Mouse (Mus musculus) frontal cortex, adult 2 months (tissue): ENCODE results near the gene Cadps2. TPM values are rescaled to one million over a fixed set of nuclear protein-coding genes. Genes with fewer than 3 reads are reported as not detected.

Source experiments
- DNase-seq, 2 experiments: peaks; one replicate each; pipeline ENCODE4 v3.0.0; 2022; ENCODE audit warnings: low spot score in 1 of 2; ENCODE audit errors: extremely low spot score in 1 of 2
- polyA plus RNA-seq: library from polyadenylated mRNA; depleted of rRNA; stranded (reverse); fragments of >200 nt; gene quantifications from 2 replicates; pipeline ENCODE4 v1.2.3, GENCODE M21; 2012

Gene Cadps2
- polyA plus RNA-seq, 1 experiment = 29.4 TPM

GRCm38 (mm10) chr6:23791822-23792221, 47.4 kb downstream of the Cadps2 start:
- no peak for DNase-seq

GRCm38 (mm10) chr6:23777641-23778040, 61.6 kb downstream of the Cadps2 start:
- no peak for DNase-seq

GRCm38 (mm10) chr6:23762204-23762603, 77.0 kb downstream of the Cadps2 start:
- peak in 1 of 2 experiments; percentile 17 for DNase-seq

DNA sequence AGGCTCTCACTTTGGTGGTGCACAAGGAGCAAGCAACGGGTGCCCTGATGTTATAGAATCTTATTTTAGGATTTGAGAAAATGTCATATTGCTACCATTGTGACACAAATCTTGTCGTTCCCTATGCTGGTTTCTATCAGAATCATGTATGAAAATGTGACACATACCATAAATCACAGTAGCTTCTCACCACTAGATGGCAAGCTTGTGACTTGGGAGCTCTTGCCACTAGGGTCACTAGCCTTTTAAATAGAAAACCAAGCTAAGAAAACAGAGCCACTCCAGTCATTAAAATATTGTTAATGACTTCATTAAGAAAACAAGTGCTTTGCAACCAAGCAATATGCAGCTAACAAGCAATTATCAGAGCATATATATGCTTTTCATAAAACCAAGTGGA, 81.0 kb downstream of the Cadps2 start:
- no peak for DNase-seq

GRCm38 (mm10) chr6:23748823-23749222, 90.4 kb downstream of the Cadps2 start:
- DNase-seq = no peak

DNA sequence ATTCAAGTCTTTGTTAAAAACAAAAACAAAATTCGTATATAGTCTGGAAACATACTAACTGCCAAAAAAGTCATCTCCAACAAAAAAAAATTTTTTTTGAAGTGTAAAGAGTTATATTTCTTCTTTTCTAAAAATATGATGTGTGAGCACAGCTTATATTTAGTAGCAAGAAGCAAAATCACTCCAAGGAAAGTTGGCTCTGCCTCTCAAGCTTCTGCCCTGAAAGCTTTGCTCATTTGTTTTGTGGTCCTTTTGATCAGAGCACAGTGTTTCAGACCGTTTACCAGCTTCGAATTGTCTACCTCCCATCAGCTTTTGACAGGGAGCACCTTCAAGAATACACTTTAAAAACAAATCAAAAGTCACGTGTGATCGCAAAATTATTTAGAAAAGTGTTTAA, 99.2 kb downstream of the Cadps2 start:
- peak; percentile 15 to 30 for DNase-seq

GRCm38 (mm10) chr6:23732750-23733149, 106.5 kb downstream of the Cadps2 start:
- DNase-seq = no peak

GRCm38 (mm10) chr6:23728620-23729019, 110.6 kb downstream of the Cadps2 start:
- DNase-seq = peak in 1 of 2 experiments; percentile 28

- DNase-seq = no peak
Observed at GRCm38 (mm10) chr6:23723697-23724096, 115.5 kb downstream of the Cadps2 start.

DNA sequence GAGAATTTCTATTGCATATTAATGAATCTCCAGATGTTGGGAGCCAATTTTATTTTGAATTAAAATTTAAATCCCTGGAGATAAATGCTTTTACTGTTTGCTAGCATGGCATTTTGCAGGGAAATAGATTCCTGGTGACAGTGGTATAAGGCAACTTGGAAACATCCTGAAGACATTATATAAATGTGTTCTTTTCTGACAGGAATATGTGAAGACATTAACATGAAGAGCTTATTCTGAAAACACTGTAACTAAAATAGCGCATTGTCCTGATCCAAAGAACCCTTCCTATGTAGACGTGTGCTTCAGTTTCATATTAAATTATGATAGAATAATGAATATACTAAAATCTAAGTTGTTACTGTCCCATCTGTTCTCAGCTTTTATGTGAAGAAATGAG, 118.8 kb downstream of the Cadps2 start:
- DNase-seq = no peak

- peak; percentile 67 to 74 for DNase-seq
Observed at GRCm38 (mm10) chr6:23707506-23707905, 131.7 kb downstream of the Cadps2 start.

DNA sequence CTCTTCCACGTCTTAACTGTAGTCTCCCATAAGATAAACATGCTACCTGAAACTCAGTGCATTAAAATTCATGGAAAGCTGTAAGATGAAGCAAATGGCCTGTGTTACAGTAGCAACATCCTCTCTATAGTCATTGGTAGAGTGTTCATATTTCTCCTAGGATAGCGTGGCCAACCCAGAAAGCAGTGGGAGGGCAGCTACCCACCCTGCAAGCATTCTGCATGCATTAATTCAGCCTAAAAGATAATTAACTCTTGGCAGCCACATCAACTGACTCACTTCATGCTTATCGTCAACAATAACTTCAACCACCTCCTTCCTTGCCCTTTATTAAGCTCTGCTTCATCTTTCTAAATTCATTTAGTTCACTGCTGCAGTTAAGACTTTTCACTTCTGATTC, 138.3 kb downstream of the Cadps2 start:
- no peak for DNase-seq

GRCm38 (mm10) chr6:23678172-23678571, 161.0 kb downstream of the Cadps2 start:
- no peak for DNase-seq

- no peak for DNase-seq
Observed at GRCm38 (mm10) chr6:23655036-23655435, 184.2 kb downstream of the Cadps2 start, which contains the start of gene Rnf148. Gene Rnf148 (minus strand): TSS chr6:23655136.

- DNase-seq = no peak
Observed at GRCm38 (mm10) chr6:23650205-23650604, 189.0 kb downstream of the Cadps2 start, which contains the start of gene Rnf133. Gene Rnf133 (minus strand): TSS chr6:23650305.

DNA sequence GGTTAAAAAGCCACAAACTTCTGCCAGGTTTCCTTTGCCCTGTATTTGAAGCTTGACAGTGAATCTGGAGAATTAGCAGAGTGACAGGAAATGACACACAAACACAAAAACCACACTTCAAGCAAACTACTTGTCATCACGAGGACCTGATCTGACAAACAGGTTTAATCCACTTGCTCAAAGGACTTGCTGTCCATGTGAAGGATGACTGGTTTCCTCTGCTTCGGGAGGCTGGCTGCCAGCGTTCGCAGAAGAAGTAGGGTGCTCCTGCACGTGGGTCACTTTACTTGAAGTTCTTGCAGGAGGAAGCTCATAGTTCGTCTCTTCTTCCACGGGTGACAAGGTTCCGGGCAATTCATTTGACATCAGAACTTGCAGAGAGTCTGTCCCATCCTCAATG, 190.5 kb downstream of the Cadps2 start:
- DNase-seq = no peak

DNA sequence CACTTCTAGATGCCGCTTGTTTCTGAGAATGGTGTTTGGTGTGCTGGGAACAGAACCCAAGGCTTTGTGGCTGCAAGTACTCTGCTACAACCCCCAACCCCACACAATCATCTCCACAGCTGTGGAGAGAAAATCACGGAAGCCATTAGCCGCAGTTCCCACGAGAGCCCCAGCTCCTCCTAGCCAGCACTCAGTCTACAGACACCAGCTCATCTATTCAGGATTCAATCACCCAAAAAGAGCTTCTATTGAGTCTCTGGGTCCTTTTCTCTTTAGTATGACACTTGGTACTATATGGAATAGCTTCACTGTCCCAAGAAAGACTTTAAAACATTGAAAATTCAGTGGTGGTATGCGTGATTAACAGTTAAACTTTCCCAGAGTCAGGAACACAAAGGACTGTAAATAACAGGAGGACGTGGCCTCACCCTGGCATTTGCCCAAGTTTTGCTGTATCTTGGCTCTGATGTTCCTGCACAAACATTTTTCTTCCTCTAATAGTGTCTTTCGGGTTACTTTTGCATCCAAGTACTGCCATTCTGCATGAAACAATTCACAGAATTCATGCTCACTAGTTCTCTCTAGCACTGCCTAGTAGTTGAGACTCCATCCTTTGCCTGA, 191.5 kb downstream of the Cadps2 start:
- no peak for DNase-seq

DNA sequence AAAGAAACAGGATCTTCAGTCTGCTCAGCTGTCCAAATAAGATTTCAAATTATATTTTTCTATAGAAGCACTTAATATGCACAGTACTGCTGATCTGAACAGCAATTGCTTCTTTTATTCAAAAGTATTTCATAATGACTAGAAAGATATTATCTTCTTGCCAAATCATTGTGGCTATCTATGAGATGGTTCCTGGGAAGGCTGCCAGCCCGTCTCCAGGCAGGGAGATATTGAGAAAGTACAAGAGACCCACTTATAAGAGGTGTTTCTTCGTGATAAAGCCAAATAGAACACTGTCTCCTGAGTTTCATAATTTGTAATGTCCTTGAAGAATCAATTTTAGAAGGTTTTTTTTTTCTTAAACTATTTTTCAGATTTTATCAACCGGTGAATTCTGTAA, 202.1 kb downstream of the Cadps2 start:
- DNase-seq = peak in 1 of 2 experiments; percentile 35

DNA sequence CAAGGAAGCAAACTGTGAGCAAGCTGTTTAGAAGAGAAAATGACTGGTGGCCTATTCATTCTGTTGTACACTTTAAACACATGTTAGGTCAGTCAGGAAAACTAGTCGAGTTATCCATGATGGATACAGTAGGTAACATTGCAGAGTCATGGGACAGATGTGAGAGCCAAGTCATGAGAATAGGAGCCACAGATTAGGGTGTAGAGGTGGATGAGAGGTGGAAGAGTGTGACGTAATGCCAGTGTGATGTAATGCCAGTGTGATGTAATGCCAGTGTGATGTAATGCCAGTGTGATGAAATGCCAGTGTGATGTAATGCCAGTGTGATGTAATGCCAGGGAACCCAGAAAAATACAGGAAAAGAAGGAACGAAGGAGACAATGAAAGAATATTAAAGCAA, 204.0 kb downstream of the Cadps2 start:
- DNase-seq = no peak

GRCm38 (mm10) chr6:23634016-23634415, 205.2 kb downstream of the Cadps2 start:
- DNase-seq = no peak

- no peak for DNase-seq
Observed at GRCm38 (mm10) chr6:23630465-23630864, 208.8 kb downstream of the Cadps2 start.

- DNase-seq = peak in 1 of 2 experiments; percentile 52
Observed at GRCm38 (mm10) chr6:23575102-23575501, 264.1 kb downstream of the Cadps2 start.

DNA sequence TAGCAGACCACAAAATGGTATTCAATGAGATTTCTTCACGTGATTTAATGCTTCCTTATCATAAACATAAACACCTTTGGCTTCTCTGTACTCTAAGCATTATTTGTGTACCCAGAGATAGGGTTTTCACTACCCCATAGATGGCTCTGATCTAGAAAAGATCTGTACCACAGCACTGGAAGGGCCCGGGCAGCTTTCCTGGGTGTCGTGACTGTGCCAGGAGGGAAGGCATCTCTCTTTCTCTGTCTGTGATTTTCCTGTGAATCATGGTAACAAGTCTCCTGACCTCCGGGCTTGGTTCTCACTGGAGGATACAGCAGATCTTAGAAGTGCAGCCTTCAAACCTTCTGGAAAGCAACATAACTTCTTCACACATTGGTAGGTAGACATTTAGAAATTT, 265.5 kb downstream of the Cadps2 start:
- no peak for DNase-seq
